Mouse (Mus musculus): ENCODE results near the gene Tekt4. TPM values are rescaled to one million over a fixed set of nuclear protein-coding genes. Genes with fewer than 3 reads are reported as not detected.

The Tekt4 gene
- total and polyA plus RNA-seq, 2 experiments from 2014 or later: 0.23 TPM; not detected in 1

DNA sequence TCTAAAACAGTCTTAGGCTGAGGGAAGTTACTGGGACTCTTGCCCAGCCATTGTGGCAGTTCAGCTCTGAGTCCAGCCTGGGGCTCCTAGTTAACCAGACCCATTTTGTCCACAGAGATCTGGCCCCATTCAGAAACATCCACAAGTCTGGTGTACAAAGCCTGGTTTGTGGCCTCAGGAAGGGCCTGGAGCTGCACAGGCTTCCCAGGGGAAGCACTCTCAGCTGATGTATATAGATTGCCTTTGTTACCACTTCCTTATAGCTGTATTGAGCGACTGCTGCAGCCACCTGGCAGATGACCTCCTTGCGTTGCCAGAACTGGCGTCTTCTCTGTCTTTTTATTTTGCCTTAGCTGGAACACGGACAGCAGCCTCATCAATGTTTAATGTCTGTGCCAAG lies 9.3 kb upstream of the Tekt4 start:
- Histone ChIP-seq H3K27ac (ENCODE audit: low read depth) (no peak overlapping the region), H3K36me3 (replicated peaks; ENCODE audit: control insufficient read depth, insufficient read depth, low read length) (no peaks in the 10 kb centered on the region), H3K4me3 (ENCODE audit: low read depth, low read length) (no peak overlapping the region), H3K9ac (replicated peaks; ENCODE audit: low read depth, low read length) (no peak overlapping the region), H3K27me3 (ENCODE audit: control insufficient read depth, insufficient read depth, low read length) (0 out of 2 replicates have a peak, but pooled peaks cover 8% of the 10 kb centered on the region), H3K4me1 (ENCODE audit: control insufficient read depth, insufficient read depth) (no peaks in the 10 kb centered on the region), H3K4me2 (ENCODE audit: low read depth, low read length) (no peak overlapping the region), H3K9me3 (replicated peaks; ENCODE audit: control insufficient read depth, low read length) (no peaks in the 10 kb centered on the region)
- no peak for DNase-seq (ENCODE audit: low spot score)
- TF ChIP-seq CTCF (IDR thresholded peaks at IDR 0.05; ENCODE audit: low read depth) (no peak), EP300 (IDR thresholded peaks at IDR 0.05; ENCODE audit: low read depth) (no peak)
- ATAC-seq (ENCODE audit: insufficient read depth, low read depth): no peak
- 59% methylated on average over 4 of the region's 4 CpGs for WGBS

DNA sequence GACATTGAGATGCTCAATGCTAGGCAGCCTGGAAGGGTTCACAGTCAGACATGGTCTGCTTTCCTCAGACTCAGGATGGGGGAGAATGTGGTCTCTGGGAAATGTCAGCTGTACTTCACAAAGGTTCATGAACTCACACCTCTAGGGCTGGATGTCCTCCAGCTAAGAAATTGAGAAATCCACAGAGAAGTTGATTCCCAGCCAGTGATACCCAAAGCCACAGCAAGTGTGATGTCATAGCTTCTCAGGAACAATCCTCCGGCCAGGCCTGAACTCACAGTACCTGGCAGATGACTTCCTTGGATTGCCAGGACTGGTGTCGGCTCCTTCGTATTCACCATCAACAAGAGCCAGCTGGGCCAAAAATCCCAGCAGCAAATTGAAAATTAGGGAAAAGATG lies 8.6 kb upstream of the Tekt4 start:
- DNase-seq (ENCODE audit: low spot score) (no peak), ATAC-seq (ENCODE audit: insufficient read depth, low read depth) (no peak)
- H3K4me1 ChIP-seq (ENCODE audit: control insufficient read depth, insufficient read depth): no peaks in the 10 kb centered on the region
- WGBS: 75% methylated on average over 3 of the region's 3 CpGs
- no peak overlapping the region for H3K27ac ChIP-seq (ENCODE audit: low read depth)
- no peak overlapping the region for H3K4me3 ChIP-seq (ENCODE audit: low read depth, low read length)
- H3K9me3 ChIP-seq (replicated peaks; ENCODE audit: control insufficient read depth, low read length): no peaks in the 10 kb centered on the region
- 0 out of 2 replicates have a peak, but pooled peaks cover 8% of the 10 kb centered on the region for H3K27me3 ChIP-seq (ENCODE audit: control insufficient read depth, insufficient read depth, low read length)
- H3K4me2 ChIP-seq (ENCODE audit: low read depth, low read length): no peak overlapping the region
- TF ChIP-seq CTCF (IDR thresholded peaks at IDR 0.05; ENCODE audit: low read depth): no peak
- no peaks in the 10 kb centered on the region for H3K36me3 ChIP-seq (replicated peaks; ENCODE audit: control insufficient read depth, insufficient read depth, low read length)
- H3K9ac ChIP-seq (replicated peaks; ENCODE audit: low read depth, low read length): no peak overlapping the region

DNA sequence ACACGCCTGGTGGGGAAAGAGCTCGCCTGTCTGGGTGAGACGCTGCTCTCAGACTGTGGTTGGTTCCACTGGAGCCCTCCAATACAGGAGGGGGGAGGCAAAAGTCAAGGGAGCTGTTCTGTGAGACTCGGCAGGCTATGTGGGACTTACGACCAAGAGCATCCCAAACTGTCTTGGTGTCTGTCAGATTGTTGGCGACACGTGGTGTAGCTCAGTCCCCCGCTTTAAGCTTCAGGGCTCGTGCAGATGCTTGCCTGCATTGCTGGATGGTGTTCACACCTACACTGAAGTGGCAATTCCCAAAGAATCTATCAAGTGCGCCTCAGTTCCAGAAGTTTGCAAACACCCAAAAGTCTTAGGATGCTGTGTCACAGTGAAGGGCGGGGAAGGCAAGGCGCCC lies 6.5 kb upstream of the Tekt4 start:
- ATAC-seq (ENCODE audit: insufficient read depth, low read depth) (no peak), DNase-seq (ENCODE audit: low spot score) (no peak)
- Histone ChIP-seq H3K27ac (ENCODE audit: low read depth) (no peak overlapping the region), H3K36me3 (replicated peaks; ENCODE audit: control insufficient read depth, insufficient read depth, low read length) (no peaks in the 10 kb centered on the region), H3K4me1 (ENCODE audit: control insufficient read depth, insufficient read depth) (no peaks in the 10 kb centered on the region), H3K9me3 (replicated peaks; ENCODE audit: control insufficient read depth, low read length) (no peaks in the 10 kb centered on the region), H3K4me2 (ENCODE audit: low read depth, low read length) (no peak overlapping the region), H3K4me3 (ENCODE audit: low read depth, low read length) (no peak overlapping the region), H3K27me3 (ENCODE audit: control insufficient read depth, insufficient read depth, low read length) (0 out of 2 replicates have a peak, but pooled peaks cover 8% of the 10 kb centered on the region), H3K9ac (replicated peaks; ENCODE audit: low read depth, low read length) (no peak overlapping the region)
- 68% methylated on average over 12 of the region's 12 CpGs for WGBS
- TF ChIP-seq EP300 (IDR thresholded peaks at IDR 0.05; ENCODE audit: low read depth): no peak
- TF ChIP-seq CTCF (IDR thresholded peaks at IDR 0.05; ENCODE audit: low read depth): no peak

DNA sequence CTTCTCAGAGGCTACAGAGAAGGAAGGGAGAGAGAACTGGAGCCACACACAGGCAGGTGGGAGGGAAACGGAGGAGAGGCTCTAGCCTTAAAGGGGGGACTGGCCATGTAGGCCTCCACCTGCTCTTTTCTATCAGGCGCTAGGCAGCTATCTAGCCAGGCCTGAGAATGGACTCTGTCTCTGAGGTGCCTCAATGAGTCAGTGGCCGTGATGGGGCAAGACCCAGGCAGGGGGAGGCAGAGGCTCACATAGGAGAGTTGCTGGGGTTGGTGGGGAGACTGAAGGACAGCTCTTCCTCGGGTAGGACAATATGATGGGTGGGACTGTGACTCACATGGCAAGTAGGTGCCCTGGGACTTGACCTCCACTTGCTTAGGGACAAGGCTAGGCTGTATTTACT lies 4.1 kb upstream of the Tekt4 start:
- ATAC-seq (ENCODE audit: insufficient read depth, low read depth) (no peak), DNase-seq (ENCODE audit: low spot score) (no peak)
- Histone ChIP-seq H3K36me3 (replicated peaks; ENCODE audit: control insufficient read depth, insufficient read depth, low read length) (no peaks in the 10 kb centered on the region), H3K9ac (replicated peaks; ENCODE audit: low read depth, low read length) (no peak overlapping the region), H3K4me3 (ENCODE audit: low read depth, low read length) (no peak overlapping the region), H3K9me3 (replicated peaks; ENCODE audit: control insufficient read depth, low read length) (no peaks in the 10 kb centered on the region), H3K27ac (ENCODE audit: low read depth) (no peak overlapping the region), H3K4me2 (ENCODE audit: low read depth, low read length) (no peak overlapping the region), H3K27me3 (ENCODE audit: control insufficient read depth, insufficient read depth, low read length) (0 out of 2 replicates have a peak, but pooled peaks cover 8% of the 10 kb centered on the region), H3K4me1 (ENCODE audit: control insufficient read depth, insufficient read depth) (no peaks in the 10 kb centered on the region)
- TF ChIP-seq EP300 (IDR thresholded peaks at IDR 0.05; ENCODE audit: low read depth) (no peak), CTCF (IDR thresholded peaks at IDR 0.05; ENCODE audit: low read depth) (no peak)
- 62% methylated on average over 4 of the region's 4 CpGs for WGBS

DNA sequence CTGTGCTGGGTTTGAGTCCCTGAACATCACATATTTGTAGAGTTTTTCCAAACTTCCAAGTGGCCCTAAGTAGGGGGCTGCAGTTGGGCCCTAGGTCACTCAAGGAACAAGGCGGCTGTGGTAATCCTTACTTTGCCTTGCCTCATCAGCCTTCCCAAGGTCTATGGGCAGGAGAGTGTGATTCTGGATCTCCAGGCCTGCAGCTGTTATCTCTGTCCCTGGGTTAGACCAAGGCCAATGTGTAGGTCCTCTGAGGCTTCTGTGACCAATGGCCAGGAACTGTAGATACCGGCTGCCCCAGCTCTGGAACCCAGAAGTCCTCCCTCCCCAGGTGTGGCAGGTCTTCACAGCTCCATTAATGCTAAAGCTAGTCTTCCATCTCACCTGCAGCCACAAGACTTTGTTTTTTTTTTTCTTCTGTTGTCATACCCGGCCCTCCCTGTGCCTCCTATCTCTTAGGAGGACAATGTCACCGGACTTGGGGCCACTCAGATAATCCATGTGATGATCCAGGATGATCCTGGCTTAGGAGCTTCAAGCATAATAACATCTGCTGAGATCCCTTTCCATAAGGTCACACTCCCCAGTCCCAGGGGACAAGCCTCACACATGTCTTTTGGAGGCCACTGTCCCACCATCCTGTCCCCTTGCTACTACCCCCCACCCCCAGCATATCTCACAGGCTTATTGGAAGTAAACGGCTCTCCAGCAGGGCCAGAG lies 2.0 kb upstream of the Tekt4 start:
- Histone ChIP-seq H3K9me3 (replicated peaks; ENCODE audit: control insufficient read depth, low read length) (no peaks in the 10 kb centered on the region), H3K27me3 (ENCODE audit: control insufficient read depth, insufficient read depth, low read length) (0 out of 2 replicates have a peak, but pooled peaks cover 2% of the 10 kb centered on the region), H3K4me2 (ENCODE audit: low read depth, low read length) (no peak overlapping the region), H3K27ac (ENCODE audit: low read depth) (no peak overlapping the region), H3K4me1 (ENCODE audit: control insufficient read depth, insufficient read depth) (no peaks in the 10 kb centered on the region), H3K9ac (replicated peaks; ENCODE audit: low read depth, low read length) (no peak overlapping the region), H3K36me3 (replicated peaks; ENCODE audit: control insufficient read depth, insufficient read depth, low read length) (no peaks in the 10 kb centered on the region), H3K4me3 (ENCODE audit: low read depth, low read length) (no peak overlapping the region)
- TF ChIP-seq EP300 (IDR thresholded peaks at IDR 0.05; ENCODE audit: low read depth): no peak
- no peak for TF ChIP-seq CTCF (IDR thresholded peaks at IDR 0.05; ENCODE audit: low read depth)
- WGBS: 75% methylated on average over 5 of the region's 5 CpGs
- DNase-seq (ENCODE audit: low spot score) (no peak), ATAC-seq (ENCODE audit: insufficient read depth, low read depth) (no peak)

DNA sequence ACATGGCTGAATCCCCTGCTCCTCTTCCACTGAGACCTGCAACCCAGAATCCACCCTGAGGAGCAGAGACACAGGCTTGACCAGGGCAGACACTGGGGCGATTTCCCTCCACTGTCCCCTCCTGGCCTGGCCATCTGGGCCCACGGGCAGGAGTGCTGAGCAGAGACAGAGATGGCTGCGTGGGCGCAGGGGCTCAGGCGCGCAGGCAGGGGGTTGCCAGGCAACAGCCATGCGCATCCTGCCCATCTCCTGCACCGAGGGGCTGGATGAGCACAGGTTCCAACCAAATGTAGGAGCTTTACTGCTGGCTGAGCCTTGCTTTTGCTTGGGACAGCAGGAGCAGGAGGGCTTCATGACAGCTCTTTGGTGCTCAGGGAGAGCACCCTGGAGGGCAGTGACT lies 2.1 kb downstream of the Tekt4 start:
- no peak for TF ChIP-seq EP300 (IDR thresholded peaks at IDR 0.05; ENCODE audit: low read depth)
- TF ChIP-seq CTCF (IDR thresholded peaks at IDR 0.05; ENCODE audit: low read depth): no peak
- DNase-seq (ENCODE audit: low spot score) (no peak), ATAC-seq (ENCODE audit: insufficient read depth, low read depth) (no peak)
- no peak overlapping the region for H3K4me2 ChIP-seq (ENCODE audit: low read depth, low read length)
- WGBS: 70% methylated on average over 8 of the region's 8 CpGs
- H3K9ac ChIP-seq (replicated peaks; ENCODE audit: low read depth, low read length): no peak overlapping the region
- no peak overlapping the region for H3K4me3 ChIP-seq (ENCODE audit: low read depth, low read length)
- no peak overlapping the region for H3K27ac ChIP-seq (ENCODE audit: low read depth)
- H3K27me3 ChIP-seq (ENCODE audit: control insufficient read depth, insufficient read depth, low read length): no peaks in the 10 kb centered on the region
- H3K36me3 ChIP-seq (replicated peaks; ENCODE audit: control insufficient read depth, insufficient read depth, low read length): no peaks in the 10 kb centered on the region
- H3K4me1 ChIP-seq (ENCODE audit: control insufficient read depth, insufficient read depth): no peaks in the 10 kb centered on the region
- no peaks in the 10 kb centered on the region for H3K9me3 ChIP-seq (replicated peaks; ENCODE audit: control insufficient read depth, low read length)
